ENCODE assay signal across 7 mouse cellular contexts in genomic region chr2:93647051-93647923, GRCm38 (mm10). TPM values are rescaled to one million over a fixed set of nuclear protein-coding genes. Genes with fewer than 3 reads are reported as not detected.
DNase-seq lines count a peak whose midpoint lies in the region; ATAC-seq and TF ChIP-seq lines count a peak whose summit lies in the region.

No protein-coding gene starts in this region.

- H3K4me1 ChIP-seq in lung, embryonic 16.5 days (replicated peaks; ENCODE audit: control insufficient read depth, insufficient read depth, low read length) = peaks cover 11% of the 10 kb centered on the region
- H3K4me1 ChIP-seq in embryonic fibroblast, embryonic 13.5 days (ENCODE audit: control insufficient read depth, insufficient read depth, low read length) = no peaks in the 10 kb centered on the region
- H3K4me1 ChIP-seq in intestine, embryonic 14.5 days (replicated peaks; ENCODE audit: control insufficient read depth, insufficient read depth, low read length) = peaks cover 9% of the 10 kb centered on the region
- peaks cover 22% of the 10 kb centered on the region for H3K4me1 ChIP-seq in midbrain, embryonic 13.5 days (replicated peaks)

- H3K27me3 ChIP-seq in lung, embryonic 16.5 days (ENCODE audit: control insufficient read depth, insufficient read depth, low read depth, low read length) = peaks cover 86% of the 10 kb centered on the region
- H3K27me3 ChIP-seq in intestine, embryonic 14.5 days (replicated peaks; ENCODE audit: control insufficient read depth, insufficient read depth, low read length) = peaks cover 93% of the 10 kb centered on the region
- peaks cover 100% of the 10 kb centered on the region for H3K27me3 ChIP-seq in midbrain, embryonic 13.5 days

- no peak for DNase-seq in lung, postnatal 10 days
- peak; percentile 84 for DNase-seq in intestine, embryonic 14.5 days (ENCODE audit: low spot score)
- no peak for DNase-seq in adrenal gland, adult 8-10 months
- no peak for DNase-seq in right cerebral cortex, postnatal 4 days

- no peak for ATAC-seq in lung, embryonic 16.5 days (ENCODE audit: low read depth)
- ATAC-seq in intestine, embryonic 14.5 days (replicated peaks; ENCODE audit: low FRiP score, low TSS enrichment, low read depth) = no peak
- no peak for ATAC-seq in midbrain, embryonic 13.5 days

- no peak overlapping the region for H3K27ac ChIP-seq in lung, embryonic 16.5 days (ENCODE audit: low read length)
- no peak overlapping the region for H3K27ac ChIP-seq in embryonic fibroblast, embryonic 13.5 days (ENCODE audit: insufficient read depth, low read length)
- no peak overlapping the region for H3K27ac ChIP-seq in intestine, embryonic 14.5 days (ENCODE audit: low read depth)
- H3K27ac ChIP-seq in midbrain, embryonic 13.5 days = no peak overlapping the region

- no peak for TF ChIP-seq POLR2A in embryonic fibroblast, embryonic 13.5 days (IDR thresholded peaks at IDR 0.05; ENCODE audit: low read depth, low read length)

- TF ChIP-seq CTCF in embryonic fibroblast, embryonic 13.5 days (IDR thresholded peaks at IDR 0.05; ENCODE audit: borderline replicate concordance, insufficient read depth, low read length) = no peak

- 2% methylated on average over 44 of the region's 44 CpGs for WGBS in lung, embryonic 16.5 days
- 2% methylated on average over 44 of the region's 44 CpGs for WGBS in intestine, embryonic 14.5 days
- under 1% methylated on average over 44 of the region's 44 CpGs for WGBS in midbrain, embryonic 13.5 days

- H3K9ac ChIP-seq in lung, embryonic 16.5 days (ENCODE audit: low read length) = no peak overlapping the region
- no peak overlapping the region for H3K9ac ChIP-seq in intestine, embryonic 14.5 days (ENCODE audit: low read length)
- H3K9ac ChIP-seq in midbrain, embryonic 13.5 days (replicated peaks) = no peak overlapping the region

- H3K4me3 ChIP-seq in lung, embryonic 16.5 days (ENCODE audit: low read length) = peak overlapping the region; percentile 29
- peak overlapping the region; percentile 24; the same call in 1 of the 2 replicates for H3K4me3 ChIP-seq in embryonic fibroblast, embryonic 13.5 days (ENCODE audit: insufficient read depth, low read length)
- H3K4me3 ChIP-seq in intestine, embryonic 14.5 days (ENCODE audit: low read depth, low read length) = no peak overlapping the region
- peak overlapping the region; percentile 9; the same call in 1 of the 2 replicates for H3K4me3 ChIP-seq in midbrain, embryonic 13.5 days (replicated peaks)

- H3K9me3 ChIP-seq in lung, embryonic 16.5 days (ENCODE audit: control insufficient read depth, low read length) = no peaks in the 10 kb centered on the region
- no peaks in the 10 kb centered on the region for H3K9me3 ChIP-seq in intestine, embryonic 14.5 days (ENCODE audit: control insufficient read depth, low read length)
- H3K9me3 ChIP-seq in midbrain, embryonic 13.5 days = no peaks in the 10 kb centered on the region

- H3K4me2 ChIP-seq in lung, embryonic 16.5 days (ENCODE audit: low read depth, low read length) = peak overlapping the region; percentile 42
- peak overlapping the region; percentile 17; the same call in 1 of the 2 replicates for H3K4me2 ChIP-seq in intestine, embryonic 14.5 days (ENCODE audit: low read length)
- 0 out of 2 replicates have a peak overlapping the region, but pooled peaks have one; percentile 10 for H3K4me2 ChIP-seq in midbrain, embryonic 13.5 days (replicated peaks)

- no peaks in the 10 kb centered on the region for H3K36me3 ChIP-seq in lung, embryonic 16.5 days (ENCODE audit: control insufficient read depth, insufficient read depth, low read length)
- no peaks in the 10 kb centered on the region for H3K36me3 ChIP-seq in intestine, embryonic 14.5 days (ENCODE audit: control insufficient read depth, insufficient read depth, low read length)
- no peaks in the 10 kb centered on the region for H3K36me3 ChIP-seq in midbrain, embryonic 13.5 days

RNA-seq across cellular contexts. Expression of gene Alx4, which starts 5.1 kb away (rescaled TPM):
- 0.03 TPM in 1 of 2 replicates, not detected in the other for polyA plus RNA-seq in lung, embryonic 16.5 days (2015; fragmentation: Nextera tagmentation; extraction: Ambion mirVana)
- 3.3 and 8.3 TPM in 2 replicates for polyA plus RNA-seq in embryonic fibroblast, embryonic 13.5 days (2011; ENCODE audit: insufficient read length, low read depth, missing spikeins)
- polyA plus RNA-seq in intestine, embryonic 14.5 days (2014; fragmentation: Nextera tagmentation; extraction: Ambion mirVana) = 0.24 and 0.28 TPM in 2 replicates
- 0.63 and 0.74 TPM in 2 replicates for polyA plus RNA-seq in midbrain, embryonic 13.5 days (2015; fragmentation: Nextera tagmentation; extraction: Ambion mirVana)
- under 1 TPM; 0.26 to 0.43 (median 0.35) TPM for total RNA-seq in adrenal gland, adult 8-10 months (2022)
